Mouse (Mus musculus) neutrophil, adult 5-6 weeks (primary cell): Measurements from ENCODE around the gene Clic4. TPM values are rescaled to one million over a fixed set of nuclear protein-coding genes. Genes with fewer than 3 reads are reported as not detected.

Experiments
- ATAC-seq: fragments of 151-379, 151-347 bp; 2 replicates; pipeline ENCODE4 v1.8.0; 2017; ENCODE audit warnings: mild to moderate bottlenecking, moderate TSS enrichment; ENCODE audit not compliant: insufficient number of reproducible peaks, poor library complexity, low FRiP score, severe bottlenecking; ENCODE audit errors: extremely low read depth
- total RNA-seq: library from RNA; stranded (forward); fragments of 200-1000 nt; gene quantifications from 2 replicates; pipeline ENCODE4 v1.2.3, GENCODE M21; 2017

Gene Clic4
- total RNA-seq, 1 experiment from 2014 or later, result 31.7 TPM

GRCm38 (mm10) chr4:135169096-135169495 lies 103.5 kb downstream of the Clic4 start:
- no peak for ATAC-seq

GRCm38 (mm10) chr4:135167816-135168527 lies 104.6 kb downstream of the Clic4 start:
- ATAC-seq, result no peak

- no peak for ATAC-seq
Measured at GRCm38 (mm10) chr4:135166413-135167225, 106.0 kb downstream of the Clic4 start.

GRCm38 (mm10) chr4:135165761-135166160 lies 106.9 kb downstream of the Clic4 start:
- no peak for ATAC-seq

Other genes starting within 250 kb of the Clic4 start
- 24.0 and 27.3 TPM in 2 replicates for gene Runx3, start 152.2 kb downstream of the Clic4 start, total RNA-seq
- gene Srrm1, start 80.5 kb upstream of the Clic4 start, total RNA-seq, result 175 and 196 TPM in 2 replicates
- not detected in 2 replicates for gene Ncmap, start 125.4 kb upstream of the Clic4 start, total RNA-seq
- gene Rcan3, start 161.0 kb upstream of the Clic4 start, total RNA-seq, result 3.6 and 4.5 TPM in 2 replicates
- 0.47 and 1.5 TPM in 2 replicates for gene Stpg1, start 222.0 kb upstream of the Clic4 start, total RNA-seq
- 44.2 and 48.1 TPM in 2 replicates for gene Nipal3, start 222.2 kb upstream of the Clic4 start, total RNA-seq